14 mouse cellular contexts compared by ENCODE assay signal in the genomic region with DNA sequence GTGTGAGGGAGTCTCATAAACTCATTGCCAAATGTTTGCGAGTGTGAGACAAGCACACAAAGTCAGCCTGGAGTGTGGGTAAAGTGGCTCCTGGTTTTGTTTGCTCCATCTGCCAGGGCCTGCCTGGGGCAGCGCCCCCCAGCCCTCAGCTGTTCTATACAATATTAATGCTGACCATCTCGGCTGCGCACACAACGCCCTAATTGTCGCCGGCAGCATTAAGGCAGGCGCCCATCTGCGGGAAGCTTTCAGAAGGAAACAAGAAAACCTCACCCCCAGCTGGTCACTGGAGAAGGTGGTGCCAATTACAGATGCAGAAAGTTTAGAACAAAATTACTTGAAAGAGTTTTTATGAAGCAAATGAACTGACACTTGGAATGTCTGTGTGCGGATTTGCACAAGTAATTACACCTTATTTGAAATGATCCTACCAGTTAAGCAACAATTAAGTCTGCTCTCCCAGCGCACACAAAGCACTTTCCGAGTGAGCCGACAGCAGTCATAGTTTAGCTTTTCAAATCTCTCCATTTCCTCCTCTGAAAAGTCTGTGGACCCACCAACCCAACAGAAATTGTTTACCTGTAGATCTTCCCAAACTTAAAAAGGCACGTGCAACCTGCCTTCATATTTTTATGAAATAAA. TPM values are rescaled to one million over a fixed set of nuclear protein-coding genes. Genes with fewer than 3 reads are reported as not detected.
A peak's percentile ranks its signal among the peaks of the same experiment; 100 is the strongest.
DNase-seq lines count a peak whose midpoint lies in the region; ATAC-seq and TF ChIP-seq lines count a peak whose summit lies in the region.
"Had no signal": no experiment of that assay in that cellular context is flagged by ENCODE, and none has a peak within 500 bp of the region (broad histone marks: within the 10 kb centered on the region; RNA-seq: fewer than 3 reads in every experiment).

No protein-coding gene starts in this region.

- DNase-seq in forebrain, embryonic 14.5 days (ENCODE audit: low spot score), result peak; percentile 89
- DNase-seq in hindbrain, postnatal 0 days (ENCODE audit: low spot score), result peak; percentile 49
- no peak for DNase-seq in kidney, postnatal 14 days
- DNase-seq in kidney, postnatal 10 days, result no peak
- no peak for DNase-seq in gastrocnemius, postnatal 10 days
- no peak for DNase-seq in thymus, adult 18-20 months
- DNase-seq: cerebellum, adult 8-10 months; lung, adult 2 months had no signal

- peak overlapping the region; percentile 12; the same call in 1 of the 2 replicates for H3K4me2 ChIP-seq in embryonic facial prominence, embryonic 12.5 days (replicated peaks)
- peak overlapping the region; percentile 70 for H3K4me2 ChIP-seq in forebrain, embryonic 14.5 days (ENCODE audit: low read length)
- peak overlapping the region; percentile 39 for H3K4me2 ChIP-seq in hindbrain, postnatal 0 days (ENCODE audit: low read depth, low read length)
- H3K4me2 ChIP-seq in neural tube, embryonic 12.5 days (replicated peaks), result peak overlapping the region; percentile 75
- H3K4me2 ChIP-seq: limb, embryonic 13.5 days had no signal

- H3K9ac ChIP-seq in embryonic facial prominence, embryonic 12.5 days, result no peak overlapping the region
- H3K9ac ChIP-seq in forebrain, embryonic 14.5 days (ENCODE audit: low read length), result peak overlapping the region; percentile 52
- no peak overlapping the region for H3K9ac ChIP-seq in hindbrain, postnatal 0 days (replicated peaks; ENCODE audit: low read length)
- H3K9ac ChIP-seq in neural tube, embryonic 12.5 days, result peak overlapping the region; percentile 48
- H3K9ac ChIP-seq: limb, embryonic 13.5 days had no signal

- H3K4me3 ChIP-seq in embryonic facial prominence, embryonic 12.5 days, result no peak overlapping the region
- H3K4me3 ChIP-seq in forebrain, embryonic 14.5 days (ENCODE audit: low read depth, low read length), result peak overlapping the region; percentile 44
- H3K4me3 ChIP-seq in hindbrain, postnatal 0 days (ENCODE audit: low read length), result 0 out of 2 replicates have a peak overlapping the region, but pooled peaks have one; percentile 2
- H3K4me3 ChIP-seq in neural tube, embryonic 12.5 days, result peak overlapping the region; percentile 34
- H3K4me3 ChIP-seq: limb, embryonic 13.5 days had no signal

- H3K27me3 ChIP-seq in embryonic facial prominence, embryonic 12.5 days, result 0 out of 2 replicates have a peak, but pooled peaks cover 5% of the 10 kb centered on the region
- no peaks in the 10 kb centered on the region for H3K27me3 ChIP-seq in forebrain, embryonic 14.5 days (replicated peaks; ENCODE audit: control insufficient read depth, insufficient read depth, low read length)
- H3K27me3 ChIP-seq in hindbrain, postnatal 0 days (ENCODE audit: insufficient read depth, low read length), result no peaks in the 10 kb centered on the region
- H3K27me3 ChIP-seq in neural tube, embryonic 12.5 days (replicated peaks), result no peaks in the 10 kb centered on the region

- H3K36me3 ChIP-seq in embryonic facial prominence, embryonic 12.5 days, result no peaks in the 10 kb centered on the region
- no peaks in the 10 kb centered on the region for H3K36me3 ChIP-seq in forebrain, embryonic 14.5 days (ENCODE audit: control insufficient read depth, insufficient read depth, low read length)
- H3K36me3 ChIP-seq in hindbrain, postnatal 0 days (ENCODE audit: insufficient read depth, low read length), result no peaks in the 10 kb centered on the region
- H3K36me3 ChIP-seq in neural tube, embryonic 12.5 days, result no peaks in the 10 kb centered on the region
- H3K36me3 ChIP-seq: limb, embryonic 13.5 days had no signal

- H3K9me3 ChIP-seq in embryonic facial prominence, embryonic 12.5 days, result no peaks in the 10 kb centered on the region
- no peaks in the 10 kb centered on the region for H3K9me3 ChIP-seq in forebrain, embryonic 14.5 days (replicated peaks; ENCODE audit: control insufficient read depth, low read length)
- no peaks in the 10 kb centered on the region for H3K9me3 ChIP-seq in hindbrain, postnatal 0 days (ENCODE audit: low read length)
- H3K9me3 ChIP-seq in neural tube, embryonic 12.5 days, result no peaks in the 10 kb centered on the region
- H3K9me3 ChIP-seq: limb, embryonic 13.5 days had no signal

- TF ChIP-seq CTCF in hindbrain, postnatal 0 days (IDR thresholded peaks at IDR 0.05; ENCODE audit: low read depth), result 0 out of 2 replicates have a peak, but pooled peaks have one; percentile 2

- no peak for ATAC-seq in embryonic facial prominence, embryonic 12.5 days (ENCODE audit: insufficient number of reproducible peaks, insufficient read depth, low FRiP score, low TSS enrichment)
- ATAC-seq in forebrain, embryonic 14.5 days, result peak; percentile 50
- no peak for ATAC-seq in hindbrain, postnatal 0 days
- peak; percentile 18; the same call in 1 of the 2 replicates for ATAC-seq in neural tube, embryonic 12.5 days (ENCODE audit: low FRiP score, low read depth)

- 16% methylated on average over 14 of the region's 14 CpGs for WGBS in embryonic facial prominence, embryonic 12.5 days
- 3% methylated on average over 14 of the region's 14 CpGs for WGBS in forebrain, embryonic 14.5 days
- WGBS in hindbrain, postnatal 0 days, result 7% methylated on average over 14 of the region's 14 CpGs
- 8% methylated on average over 14 of the region's 14 CpGs for WGBS in neural tube, embryonic 12.5 days

- H3K4me1 ChIP-seq in embryonic facial prominence, embryonic 12.5 days, result peaks cover 11% of the 10 kb centered on the region; the same call in 1 of the 2 replicates
- peaks cover 47% of the 10 kb centered on the region for H3K4me1 ChIP-seq in forebrain, embryonic 14.5 days (ENCODE audit: control insufficient read depth, insufficient read depth, low read length)
- H3K4me1 ChIP-seq in hindbrain, postnatal 0 days (ENCODE audit: insufficient read depth, low read length), result peaks cover 19% of the 10 kb centered on the region
- H3K4me1 ChIP-seq in neural tube, embryonic 12.5 days, result peaks cover 31% of the 10 kb centered on the region

- no peak overlapping the region for H3K27ac ChIP-seq in embryonic facial prominence, embryonic 12.5 days
- H3K27ac ChIP-seq in forebrain, embryonic 14.5 days (ENCODE audit: low read depth, low read length), result peak overlapping the region; percentile 89
- peak overlapping the region; percentile 37 for H3K27ac ChIP-seq in hindbrain, postnatal 0 days
- H3K27ac ChIP-seq in neural tube, embryonic 12.5 days, result peak overlapping the region; percentile 74
- H3K27ac ChIP-seq: limb, embryonic 13.5 days had no signal

RNA-seq across cellular contexts. Expression of a gene that starts 0.9 kb away (rescaled TPM):
- polyA plus RNA-seq in embryonic facial prominence, embryonic 12.5 days (2016; fragmentation: Nextera tagmentation; extraction: Ambion mirVana), result 6.0 and 6.7 TPM in 2 replicates
- 22.3 and 23.5 TPM in 2 replicates for polyA plus RNA-seq in forebrain, embryonic 14.5 days (2014; fragmentation: Nextera tagmentation; extraction: Ambion mirVana)
- 49.2 and 55.2 TPM in 2 replicates for total RNA-seq in hindbrain, postnatal 0 days (2014; rRNA removed)
- 10.1 and 11.4 TPM in 2 replicates for polyA plus RNA-seq in hindbrain, postnatal 0 days (2015; fragmentation: Nextera tagmentation; extraction: Ambion mirVana)
- polyA plus RNA-seq in neural tube, embryonic 12.5 days (2016; fragmentation: Nextera tagmentation; extraction: Ambion mirVana), result 70.4 and 79.3 TPM in 2 replicates
- under 1 TPM in 1 of 2 experiments, not detected in 1; 0.09 TPM for total RNA-seq in gastrocnemius, postnatal 10 days (2021)
- total RNA-seq: heart, adult 18-20 months; heart, postnatal 10 days; megakaryocyte, adult 5-6 weeks had no signal
- polyA plus RNA-seq: lung, adult 2 months had no signal

RNA-seq across cellular contexts. Expression of a gene that starts 49.2 kb away (rescaled TPM):
- 5.2 and 5.6 TPM in 2 replicates for polyA plus RNA-seq in embryonic facial prominence, embryonic 12.5 days (2016; fragmentation: Nextera tagmentation; extraction: Ambion mirVana)
- 66.8 and 67.5 TPM in 2 replicates for polyA plus RNA-seq in forebrain, embryonic 14.5 days (2014; fragmentation: Nextera tagmentation; extraction: Ambion mirVana)
- total RNA-seq in hindbrain, postnatal 0 days (2014; rRNA removed), result 177 and 221 TPM in 2 replicates
- polyA plus RNA-seq in hindbrain, postnatal 0 days (2015; fragmentation: Nextera tagmentation; extraction: Ambion mirVana), result 69.8 and 73.1 TPM in 2 replicates
- polyA plus RNA-seq in neural tube, embryonic 12.5 days (2016; fragmentation: Nextera tagmentation; extraction: Ambion mirVana), result 36.4 and 39.6 TPM in 2 replicates
- not detected for total RNA-seq in gastrocnemius, postnatal 10 days (2021)
- total RNA-seq: heart, adult 18-20 months; heart, postnatal 10 days; megakaryocyte, adult 5-6 weeks had no signal

Comparison
In these comparisons a context has a peak if more than half of its experiments do, and no peak if none do; other contexts are left out.
1. ATAC-seq: peak in forebrain, embryonic 14.5 days (single experiment) and neural tube, embryonic 12.5 days (single experiment); none in embryonic facial prominence, embryonic 12.5 days (single experiment) and hindbrain, postnatal 0 days (single experiment).
2. H3K4me2 ChIP-seq: peak in every context shown above with its lines; median percentile 75 in neural tube, embryonic 12.5 days; 70 in forebrain, embryonic 14.5 days; 39 in hindbrain, postnatal 0 days; 12 in embryonic facial prominence, embryonic 12.5 days.
3. H3K9ac ChIP-seq: peak in forebrain, embryonic 14.5 days (single experiment) and neural tube, embryonic 12.5 days (single experiment); none in embryonic facial prominence, embryonic 12.5 days (single experiment) and hindbrain, postnatal 0 days (single experiment).
4. DNase-seq: peak in forebrain, embryonic 14.5 days (single experiment) and hindbrain, postnatal 0 days (single experiment); none in kidney, postnatal 14 days (single experiment), kidney, postnatal 10 days (single experiment), gastrocnemius, postnatal 10 days (single experiment) and thymus, adult 18-20 months (0 of 2).